Mouse (Mus musculus) kidney, postnatal 0 days (tissue): ENCODE measurements around the gene Ceacam9. TPM values are rescaled to one million over a fixed set of nuclear protein-coding genes. Genes with fewer than 3 reads are reported as not detected.

Experiments
- ATAC-seq: fragments of 200-750 bp; cut with Nextera tagmentation; replicated peaks from 2 replicates; pipeline ENCODE4 v1.8.0; 2017; ENCODE audit warnings: low read depth, moderate number of reproducible peaks, moderate TSS enrichment, moderate library complexity; ENCODE audit not compliant: low FRiP score
- DNase-seq: peaks from one replicate; pipeline ENCODE4 v3.0.0-alpha.2; 2016; ENCODE audit warnings: low spot score
- H3K27ac ChIP-seq: fragments of 300-500 bp; sonication (generic); 2 replicates; pipeline ENCODE4 v1.5.1; 2014; ENCODE audit warnings: mild to moderate bottlenecking
- H3K27me3 ChIP-seq: fragments of 300-500 bp; sonication (generic); 2 replicates; pipeline ENCODE4 v1.6.1; 2014; ENCODE audit warnings: low read length, mixed read lengths; ENCODE audit not compliant: insufficient read depth
- H3K36me3 ChIP-seq: fragments of 300-500 bp; sonication (generic); 2 replicates; pipeline ENCODE4 v1.6.1; 2014; ENCODE audit warnings: low read length, mixed read lengths; ENCODE audit not compliant: insufficient read depth
- H3K4me1 ChIP-seq: fragments of 300-500 bp; sonication (generic); replicated peaks from 2 replicates; pipeline ENCODE4 v1.6.1; 2014; ENCODE audit warnings: antibody characterized with exemption, low read length, mixed read lengths; ENCODE audit not compliant: insufficient read depth
- H3K4me2 ChIP-seq: fragments of 300-500 bp; sonication (generic); 2 replicates; pipeline ENCODE4 v1.6.1; 2014; ENCODE audit warnings: mild to moderate bottlenecking, low read length, moderate library complexity, mixed read lengths
- H3K4me3 ChIP-seq: fragments of 300-500 bp; sonication (generic); replicated peaks from 2 replicates; pipeline ENCODE4 v1.5.1; 2014; ENCODE audit warnings: low read depth, low read length
- H3K9ac ChIP-seq: fragments of 300-500 bp; sonication (generic); 2 replicates; pipeline ENCODE4 v1.6.1; 2014; ENCODE audit warnings: low read depth, low read length
- H3K9me3 ChIP-seq: fragments of 300-500 bp; sonication (generic); replicated peaks from 2 replicates; pipeline ENCODE4 v1.6.1; 2016; ENCODE audit warnings: low read length, inconsistent platforms, mixed read lengths
- CTCF ChIP-seq: IDR thresholded peaks from 2 replicates; pipeline ENCODE4 v1.5.1; 2016; ENCODE audit warnings: antibody characterized with exemption, low read depth, mild to moderate bottlenecking, moderate library complexity
- WGBS: fragments of 180-500 bp; shearing (Covaris S2); extraction: QIAGEN DNeasy Blood & Tissue Kit; methylation state at CpG from one replicate; pipeline ENCODE4 v1.1.7; 2014; 5-methylcytosine and 5-hydroxymethylcytosine counted together
- polyA plus RNA-seq: library from polyadenylated mRNA; unstranded; fragments of >200 nt; fragmentation: Nextera tagmentation; extraction: Ambion mirVana; gene quantifications from 2 replicates; pipeline ENCODE4 v1.2.1, GENCODE M21; 2015

Ceacam9 gene
- polyA plus RNA-seq, 1 experiment from 2014 or later, result not detected

DNA sequence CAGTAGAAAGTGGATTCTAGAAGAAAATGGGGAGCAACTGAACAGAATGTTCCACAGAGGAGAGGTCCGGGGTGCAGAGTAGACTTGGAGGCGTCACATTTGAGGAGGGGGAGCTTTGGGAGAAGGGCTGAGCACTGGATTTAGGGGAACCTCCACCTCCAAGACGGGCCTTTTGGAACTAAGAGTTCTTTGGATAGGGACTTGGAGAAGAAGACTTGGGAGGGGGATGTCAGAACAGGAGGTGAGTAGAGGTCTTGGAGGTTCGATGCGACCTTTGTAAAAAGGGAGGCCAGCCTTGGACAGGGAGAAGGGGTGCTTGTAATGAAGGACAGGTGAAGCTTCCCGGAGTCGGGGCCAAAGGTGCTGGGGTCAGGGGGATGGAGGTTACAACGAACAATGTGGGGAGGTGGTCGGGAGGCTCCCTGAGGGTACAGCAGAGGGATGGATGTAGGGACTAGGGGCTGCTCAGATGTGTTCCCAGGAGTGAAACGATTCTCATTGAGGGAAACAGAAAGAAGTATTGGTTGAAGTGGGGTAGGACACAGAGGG lies 17.4 kb downstream of the Ceacam9 start:
- ATAC-seq, result no peak
- TF ChIP-seq CTCF, result no peak
- no peaks in the 10 kb centered on the region for H3K27me3 ChIP-seq
- 48% methylated on average over 10 of the region's 10 CpGs for WGBS
- H3K4me1 ChIP-seq, result peaks cover 6% of the 10 kb centered on the region; the same call in 1 of the 2 replicates
- no peak for DNase-seq
- peak overlapping the region; percentile 82 for H3K4me3 ChIP-seq
- no peaks in the 10 kb centered on the region for H3K9me3 ChIP-seq
- H3K4me2 ChIP-seq, result peak overlapping the region; percentile 80
- peaks cover 12% of the 10 kb centered on the region; the same call in 1 of the 2 replicates for H3K36me3 ChIP-seq
- H3K9ac ChIP-seq, result peak overlapping the region; percentile 89
- H3K27ac ChIP-seq, result peak overlapping the region; percentile 65

GRCm38 (mm10) chr7:16745373-16745772 lies 23.6 kb downstream of the Ceacam9 start:
- H3K27ac ChIP-seq, result no peak overlapping the region
- H3K4me2 ChIP-seq, result no peak overlapping the region
- DNase-seq (no peak), ATAC-seq (no peak)
- H3K9ac ChIP-seq, result no peak overlapping the region
- H3K9me3 ChIP-seq, result no peaks in the 10 kb centered on the region
- H3K36me3 ChIP-seq, result peaks cover 44% of the 10 kb centered on the region; the same call in 1 of the 2 replicates
- 91% methylated on average over 4 of the region's 4 CpGs for WGBS
- no peak overlapping the region for H3K4me3 ChIP-seq
- no peaks in the 10 kb centered on the region for H3K4me1 ChIP-seq
- H3K27me3 ChIP-seq, result no peaks in the 10 kb centered on the region
- TF ChIP-seq CTCF, result no peak

- Histone ChIP-seq H3K36me3 (peaks cover 44% of the 10 kb centered on the region; the same call in 1 of the 2 replicates), H3K4me3 (no peak overlapping the region), H3K27me3 (no peaks in the 10 kb centered on the region), H3K4me1 (no peaks in the 10 kb centered on the region), H3K9me3 (no peaks in the 10 kb centered on the region), H3K4me2 (no peak overlapping the region), H3K27ac (no peak overlapping the region), H3K9ac (no peak overlapping the region)
- 58% methylated on average over 3 of the region's 3 CpGs for WGBS
- ATAC-seq (peak; percentile 55; the same call in 1 of the 2 replicates), DNase-seq (peak; percentile 81)
- peak; percentile 87 for TF ChIP-seq CTCF
Observed at GRCm38 (mm10) chr7:16746093-16746492, 24.4 kb downstream of the Ceacam9 start.

DNA sequence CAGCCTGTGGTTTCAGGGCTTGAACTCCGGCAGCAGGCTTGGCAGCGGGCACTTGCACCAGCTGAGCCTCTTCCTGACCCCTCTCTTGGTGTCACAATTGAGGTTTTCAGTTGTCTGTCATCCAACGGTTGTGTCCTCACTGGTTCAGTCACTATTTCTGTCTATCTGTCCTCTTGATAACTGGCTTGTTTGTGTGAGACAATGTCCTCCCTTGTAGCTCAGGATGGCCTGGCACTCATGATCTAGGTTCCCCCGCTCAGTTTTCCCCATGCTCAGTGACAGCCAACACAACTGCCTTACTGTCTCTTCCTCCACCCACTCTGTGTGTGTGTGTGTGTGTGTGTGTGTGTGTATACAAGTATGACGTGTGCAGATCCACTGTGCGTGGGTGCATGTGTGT lies 25.9 kb downstream of the Ceacam9 start:
- DNase-seq (no peak), ATAC-seq (no peak)
- Histone ChIP-seq H3K4me3 (no peak overlapping the region), H3K36me3 (peaks cover 44% of the 10 kb centered on the region; the same call in 1 of the 2 replicates), H3K27ac (no peak overlapping the region), H3K9ac (no peak overlapping the region), H3K27me3 (no peaks in the 10 kb centered on the region), H3K4me1 (no peaks in the 10 kb centered on the region), H3K4me2 (no peak overlapping the region), H3K9me3 (no peaks in the 10 kb centered on the region)
- WGBS, result 92% methylated on average over 6 of the region's 6 CpGs
- TF ChIP-seq CTCF, result no peak

DNA sequence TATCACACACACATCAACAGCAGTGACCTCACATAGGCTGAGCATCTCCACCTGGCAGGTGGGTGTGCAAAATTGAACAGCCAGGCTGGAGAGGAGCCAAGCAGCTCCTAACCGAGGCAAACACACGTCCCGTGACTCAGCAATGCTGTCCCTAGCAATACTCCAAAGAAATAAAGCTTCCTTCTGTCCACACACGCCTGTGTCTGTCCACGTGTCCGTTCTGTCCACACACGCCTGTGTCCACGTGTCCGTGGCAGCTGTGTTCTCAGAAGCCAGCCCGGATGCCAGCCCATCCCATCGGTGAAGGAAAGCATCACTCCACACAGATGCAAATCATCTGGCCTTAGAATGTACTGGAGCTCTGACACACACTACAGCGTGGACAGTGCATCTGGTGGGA lies 30.3 kb downstream of the Ceacam9 start:
- 84% methylated on average over 12 of the region's 12 CpGs for WGBS
- no peak for DNase-seq
- H3K36me3 ChIP-seq, result peaks cover 24% of the 10 kb centered on the region; the same call in 1 of the 2 replicates
- TF ChIP-seq CTCF, result no peak
- ATAC-seq, result no peak
- H3K9me3 ChIP-seq, result no peaks in the 10 kb centered on the region
- no peak overlapping the region for H3K4me2 ChIP-seq
- no peaks in the 10 kb centered on the region for H3K4me1 ChIP-seq
- H3K27ac ChIP-seq, result no peak overlapping the region
- no peak overlapping the region for H3K4me3 ChIP-seq
- no peaks in the 10 kb centered on the region for H3K27me3 ChIP-seq
- no peak overlapping the region for H3K9ac ChIP-seq

DNA sequence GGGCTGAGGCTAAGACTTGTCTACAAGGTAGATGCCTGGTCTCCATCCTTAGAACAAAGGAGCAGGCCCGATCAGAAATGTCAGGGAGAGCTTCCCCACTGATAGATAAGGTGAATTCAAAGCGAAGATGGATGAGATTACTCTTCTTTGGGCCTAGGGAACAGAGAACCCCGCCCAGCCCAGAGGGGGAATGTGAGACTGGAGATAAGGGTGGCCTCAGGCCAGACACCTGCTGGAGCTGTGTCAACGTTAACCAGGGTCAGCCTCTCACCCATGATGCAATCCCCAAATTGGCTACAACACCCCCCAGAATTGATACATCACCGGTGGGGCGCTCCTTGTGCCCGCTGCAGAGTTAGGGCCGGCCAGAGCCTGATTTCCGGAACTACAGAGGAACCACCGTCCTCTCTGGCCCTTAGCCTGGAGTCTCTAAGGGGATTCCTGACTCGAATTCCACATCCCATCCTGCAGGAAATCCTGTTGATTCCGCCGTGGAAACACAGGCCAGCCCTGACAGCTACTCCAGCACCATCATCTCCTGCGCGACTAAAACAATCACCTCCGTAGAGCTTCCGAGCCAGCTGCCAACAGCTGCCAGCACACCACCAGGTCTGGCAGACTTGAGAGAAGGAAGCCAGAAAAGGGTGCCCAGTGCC lies 33.8 kb downstream of the Ceacam9 start:
- Histone ChIP-seq H3K27ac (no peak overlapping the region), H3K4me2 (no peak overlapping the region), H3K4me1 (no peaks in the 10 kb centered on the region), H3K27me3 (no peaks in the 10 kb centered on the region), H3K4me3 (no peak overlapping the region), H3K9ac (no peak overlapping the region), H3K9me3 (no peaks in the 10 kb centered on the region), H3K36me3 (no peaks in the 10 kb centered on the region)
- ATAC-seq (no peak), DNase-seq (no peak)
- WGBS, result 68% methylated on average over 17 of the region's 17 CpGs
- no peak for TF ChIP-seq CTCF
